In the genomic region with DNA sequence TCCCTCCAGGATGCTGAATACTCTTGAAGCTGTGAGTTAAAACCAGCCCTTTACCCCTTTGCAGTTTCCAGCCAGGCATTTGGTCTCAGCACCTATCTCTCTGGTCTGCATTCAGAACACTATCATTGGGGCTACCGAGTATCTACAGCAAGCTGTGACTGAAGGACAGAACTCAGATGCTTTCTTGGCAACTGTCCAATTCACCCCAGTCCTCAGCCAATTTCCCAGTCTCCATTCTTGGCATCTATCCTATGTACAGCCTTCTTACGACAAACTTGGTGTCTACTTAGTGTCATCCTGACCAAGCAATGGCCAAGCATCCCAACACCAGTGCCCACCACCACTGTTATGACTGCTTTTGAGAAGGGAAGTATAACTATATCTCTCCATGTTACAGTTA, we compare ENCODE assay signal across 11 mouse cellular contexts.
"Had no signal": no experiment of that assay in that cellular context is flagged by ENCODE, and none has a peak within 500 bp of the region (broad histone marks: within the 10 kb centered on the region; RNA-seq: fewer than 3 reads in every experiment).

No protein-coding gene starts in this region.

- H3K4me3 ChIP-seq: kidney, embryonic 15.5 days; limb, embryonic 15.5 days; midbrain, embryonic 12.5 days; myocyte; neural tube, embryonic 15.5 days had no signal

- DNase-seq: kidney, adult 2 months; kidney, postnatal 14 days; lung, postnatal 4 days; spleen, adult 18-20 months; thymus, adult 18-20 months; thymus, postnatal 14 days had no signal

- H3K4me1 ChIP-seq: kidney, embryonic 15.5 days; midbrain, embryonic 12.5 days had no signal
